Mouse (Mus musculus) liver, embryonic 15.5 days (tissue): ENCODE results near the gene Ifit1bl1. TPM values are rescaled to one million over a fixed set of nuclear protein-coding genes. Genes with fewer than 3 reads are reported as not detected.
A peak's percentile ranks its signal among the peaks of the same experiment; 100 is the strongest.
"Not testable (repeated sequence)": the region's sequence is repeated elsewhere in the genome, so short reads cannot be mapped to it uniquely, and the experiment has no call there.

Experiments used
- ATAC-seq: fragments of 200-750 bp; cut with Nextera tagmentation; 2 replicates; pipeline ENCODE4 v1.8.0; 2017; ENCODE audit warnings: moderate number of reproducible peaks, mild to moderate bottlenecking, moderate library complexity; ENCODE audit not compliant: insufficient read depth
- H3K27ac ChIP-seq: fragments of 300-500 bp; sonication (generic); replicated peaks from 2 replicates; pipeline ENCODE4 v1.5.1; 2015; ENCODE audit warnings: mild to moderate bottlenecking, inconsistent platforms
- H3K27me3 ChIP-seq: fragments of 300-500 bp; sonication (generic); 2 replicates; pipeline ENCODE4 v1.6.1; 2015; ENCODE audit warnings: mild to moderate bottlenecking, inconsistent platforms
- H3K36me3 ChIP-seq: fragments of 300-500 bp; sonication (generic); replicated peaks from 2 replicates; pipeline ENCODE4 v1.6.1; 2015; ENCODE audit warnings: moderate library complexity, mild to moderate bottlenecking, inconsistent platforms
- H3K4me1 ChIP-seq: fragments of 300-500 bp; sonication (generic); replicated peaks from 2 replicates; pipeline ENCODE4 v1.6.1; 2015; ENCODE audit warnings: inconsistent platforms
- H3K4me2 ChIP-seq: fragments of 300-500 bp; sonication (generic); 2 replicates; pipeline ENCODE4 v1.6.1; 2015; ENCODE audit warnings: moderate library complexity, mild to moderate bottlenecking, inconsistent platforms
- H3K4me3 ChIP-seq: fragments of 300-500 bp; sonication (generic); replicated peaks from 2 replicates; pipeline ENCODE4 v1.5.1; 2015; ENCODE audit warnings: mild to moderate bottlenecking, inconsistent platforms
- H3K9ac ChIP-seq: fragments of 300-500 bp; sonication (generic); 2 replicates; pipeline ENCODE4 v1.6.1; 2015; ENCODE audit warnings: moderate library complexity, mild to moderate bottlenecking, inconsistent platforms
- H3K9me3 ChIP-seq: fragments of 300-500 bp; sonication (generic); replicated peaks from 2 replicates; pipeline ENCODE4 v1.6.1; 2016; ENCODE audit warnings: inconsistent platforms
- WGBS: fragments of 180-500 bp; shearing (Covaris S2); methylation state at CpG from one replicate; pipeline ENCODE4 v1.1.7; 2015; ENCODE audit warnings: mixed read lengths; ENCODE audit not compliant: insufficient replicate concordance; 5-methylcytosine and 5-hydroxymethylcytosine counted together
- polyA plus RNA-seq: library from polyadenylated mRNA; unstranded; fragments of >200 nt; fragmentation: Nextera tagmentation; extraction: Ambion mirVana; gene quantifications from 2 replicates; pipeline ENCODE4 v1.2.1, GENCODE M21; 2015

The Ifit1bl1 gene
- polyA plus RNA-seq, 1 experiment from 2014 or later = 0.17 TPM

GRCm38 (mm10) chr19:34587898-34588692 is 13.7 kb downstream of the Ifit1bl1 start:
- 51% methylated on average over 7 of the region's 12 CpGs for WGBS
- H3K9ac ChIP-seq, H3K4me2 ChIP-seq, H3K36me3 ChIP-seq, H3K27ac ChIP-seq, H3K9me3 ChIP-seq, H3K27me3 ChIP-seq, H3K4me1 ChIP-seq, H3K4me3 ChIP-seq: not testable (repeated sequence)
- peak; percentile 29; the same call in 1 of the 2 replicates for ATAC-seq

GRCm38 (mm10) chr19:34585740-34586458 is 15.9 kb downstream of the Ifit1bl1 start:
- not testable (repeated sequence) for H3K27ac ChIP-seq, H3K4me3 ChIP-seq, H3K4me2 ChIP-seq, H3K36me3 ChIP-seq, H3K27me3 ChIP-seq, H3K9ac ChIP-seq, H3K9me3 ChIP-seq, H3K4me1 ChIP-seq, ATAC-seq
- WGBS = 51% methylated on average over 5 of the region's 5 CpGs

- not testable (repeated sequence) for H3K9ac ChIP-seq
- peak; percentile 49; the same call in 1 of the 2 replicates for ATAC-seq
- 30% methylated on average over 2 of the region's 2 CpGs for WGBS
These were observed 18.5 kb downstream of the Ifit1bl1 start, which contains the start of gene Ifit3 for GRCm38 (mm10) chr19:34583126-34583766. Ifit3 (plus strand) TSS chr19:34583531.

GRCm38 (mm10) chr19:34582696-34583095 is 19.1 kb downstream of the Ifit1bl1 start:
- not testable (repeated sequence) for H3K27ac ChIP-seq, H3K4me1 ChIP-seq, H3K4me2 ChIP-seq, H3K27me3 ChIP-seq, H3K4me3 ChIP-seq, H3K36me3 ChIP-seq, H3K9ac ChIP-seq, H3K9me3 ChIP-seq, ATAC-seq
- 62% methylated on average over 2 of the region's 2 CpGs for WGBS

More at GRCm38 (mm10) chr19:34583126-34583766, 18.5 kb downstream of the Ifit1bl1 start, which contains the start of gene Ifit3:
- not testable (repeated sequence) for H3K4me1 ChIP-seq, H3K27ac ChIP-seq, H3K9me3 ChIP-seq, H3K36me3 ChIP-seq, H3K4me2 ChIP-seq, H3K4me3 ChIP-seq, H3K27me3 ChIP-seq

- H3K4me3 ChIP-seq = no peak overlapping the region
These were observed 24.6 kb downstream of the Ifit1bl1 start for GRCm38 (mm10) chr19:34577121-34577520.

GRCm38 (mm10) chr19:34573650-34574049 is 28.1 kb downstream of the Ifit1bl1 start:
- WGBS = 75% methylated on average over 5 of the region's 5 CpGs
- ATAC-seq = no peak
- Histone ChIP-seq H3K36me3 (no peaks in the 10 kb centered on the region), H3K4me2 (no peak overlapping the region), H3K27ac (no peak overlapping the region), H3K4me3 (no peak overlapping the region), H3K4me1 (no peaks in the 10 kb centered on the region), H3K9ac (no peak overlapping the region), H3K27me3 (no peaks in the 10 kb centered on the region), H3K9me3 (no peaks in the 10 kb centered on the region)

More at GRCm38 (mm10) chr19:34577121-34577520, 24.6 kb downstream of the Ifit1bl1 start:
- no peak overlapping the region for H3K4me2 ChIP-seq
- H3K36me3 ChIP-seq = no peaks in the 10 kb centered on the region
- no peaks in the 10 kb centered on the region for H3K4me1 ChIP-seq
- H3K27me3 ChIP-seq = no peaks in the 10 kb centered on the region
- no peak overlapping the region for H3K9ac ChIP-seq
- H3K27ac ChIP-seq = no peak overlapping the region
- 50% methylated on average over 1 of the region's 1 CpGs for WGBS
- no peaks in the 10 kb centered on the region for H3K9me3 ChIP-seq
- ATAC-seq = no peak

- Histone ChIP-seq H3K27ac (no peak overlapping the region), H3K4me2 (no peak overlapping the region), H3K4me1 (no peaks in the 10 kb centered on the region), H3K4me3 (no peak overlapping the region), H3K36me3 (no peaks in the 10 kb centered on the region), H3K27me3 (no peaks in the 10 kb centered on the region), H3K9me3 (no peaks in the 10 kb centered on the region), H3K9ac (no peak overlapping the region)
- 63% methylated on average over 1 of the region's 1 CpGs for WGBS
- ATAC-seq = no peak
These were observed 30.7 kb downstream of the Ifit1bl1 start for GRCm38 (mm10) chr19:34571080-34571479.

- no peak overlapping the region for H3K4me3 ChIP-seq
- no peaks in the 10 kb centered on the region for H3K27me3 ChIP-seq
- 51% methylated on average over 4 of the region's 4 CpGs for WGBS
- no peak overlapping the region for H3K4me2 ChIP-seq
- ATAC-seq = no peak
- H3K36me3 ChIP-seq = no peaks in the 10 kb centered on the region
- H3K4me1 ChIP-seq = no peaks in the 10 kb centered on the region
- H3K9me3 ChIP-seq = no peaks in the 10 kb centered on the region
- no peak overlapping the region for H3K9ac ChIP-seq
- H3K27ac ChIP-seq = no peak overlapping the region
These were observed 31.8 kb downstream of the Ifit1bl1 start for GRCm38 (mm10) chr19:34569896-34570476.

- Histone ChIP-seq H3K4me3 (no peak overlapping the region), H3K4me1 (no peaks in the 10 kb centered on the region), H3K9me3 (no peaks in the 10 kb centered on the region), H3K9ac (no peak overlapping the region), H3K27me3 (no peaks in the 10 kb centered on the region), H3K36me3 (no peaks in the 10 kb centered on the region), H3K4me2 (no peak overlapping the region), H3K27ac (no peak overlapping the region)
- ATAC-seq = no peak
- 62% methylated on average over 7 of the region's 7 CpGs for WGBS
These were observed 32.5 kb downstream of the Ifit1bl1 start for GRCm38 (mm10) chr19:34568988-34569895.

- ATAC-seq = no peak
- Histone ChIP-seq H3K9me3 (no peaks in the 10 kb centered on the region), H3K9ac (no peak overlapping the region), H3K27ac (no peak overlapping the region), H3K4me3 (no peak overlapping the region), H3K27me3 (no peaks in the 10 kb centered on the region), H3K4me1 (0 out of 2 replicates have a peak, but pooled peaks cover 3% of the 10 kb centered on the region), H3K36me3 (no peaks in the 10 kb centered on the region), H3K4me2 (no peak overlapping the region)
- 65% methylated on average over 1 of the region's 1 CpGs for WGBS
These were observed 35.5 kb downstream of the Ifit1bl1 start for GRCm38 (mm10) chr19:34566178-34566784.
